Mouse (Mus musculus): Measurements from ENCODE around the gene Pdcd11. TPM values are rescaled to one million over a fixed set of nuclear protein-coding genes. Genes with fewer than 3 reads are reported as not detected.

Gene Pdcd11
- polyA plus RNA-seq, 1 experiment from 2014 or later = 10.9 TPM

GRCm38 (mm10) chr19:47176916-47177505 lies 86.4 kb downstream of the Pdcd11 start:
- ATAC-seq = no peak
- H3K4me2 ChIP-seq = no peak overlapping the region
- no peaks in the 10 kb centered on the region for H3K9me3 ChIP-seq (replicated peaks)
- no peak overlapping the region for H3K9ac ChIP-seq
- no peak overlapping the region for H3K4me3 ChIP-seq
- H3K27ac ChIP-seq = no peak overlapping the region
- H3K27me3 ChIP-seq (replicated peaks) = peaks cover 80% of the 10 kb centered on the region
- no peaks in the 10 kb centered on the region for H3K36me3 ChIP-seq
- peaks cover 9% of the 10 kb centered on the region; the same call in 1 of the 2 replicates for H3K4me1 ChIP-seq
- 56% methylated on average over 2 of the region's 2 CpGs for WGBS (ENCODE audit: insufficient replicate concordance)

- 15% methylated on average over 10 of the region's 10 CpGs for WGBS (ENCODE audit: insufficient replicate concordance)
- Histone ChIP-seq H3K4me1 (peaks cover 9% of the 10 kb centered on the region; the same call in 1 of the 2 replicates), H3K27me3 (replicated peaks) (peaks cover 82% of the 10 kb centered on the region), H3K4me2 (peak overlapping the region; percentile 79), H3K36me3 (no peaks in the 10 kb centered on the region), H3K4me3 (peak overlapping the region; percentile 59), H3K9me3 (replicated peaks) (no peaks in the 10 kb centered on the region), H3K27ac (no peak overlapping the region), H3K9ac (no peak overlapping the region)
- no peak for ATAC-seq
Observed at GRCm38 (mm10) chr19:47178001-47178400, 87.4 kb downstream of the Pdcd11 start.

- H3K27ac ChIP-seq = no peak within 1 kb of the TSS
Observed at GRCm38 (mm10) chr19:47178431-47179271, 88.1 kb downstream of the Pdcd11 start, which contains the start of gene Neurl1a. Gene Neurl1a, plus strand, starts transcription at chr19:47178820.

GRCm38 (mm10) chr19:47179272-47179809 lies 88.8 kb downstream of the Pdcd11 start:
- H3K4me3 ChIP-seq = peak overlapping the region; percentile 59
- H3K36me3 ChIP-seq = no peaks in the 10 kb centered on the region
- ATAC-seq = no peak
- peak overlapping the region; percentile 79 for H3K4me2 ChIP-seq
- no peaks in the 10 kb centered on the region for H3K9me3 ChIP-seq (replicated peaks)
- WGBS (ENCODE audit: insufficient replicate concordance) = 2% methylated on average over 33 of the region's 42 CpGs
- peaks cover 9% of the 10 kb centered on the region; the same call in 1 of the 2 replicates for H3K4me1 ChIP-seq
- peaks cover 86% of the 10 kb centered on the region for H3K27me3 ChIP-seq (replicated peaks)
- peak overlapping the region; percentile 38; the same call in 1 of the 2 replicates for H3K9ac ChIP-seq
- no peak overlapping the region for H3K27ac ChIP-seq

More at GRCm38 (mm10) chr19:47178431-47179271, 88.1 kb downstream of the Pdcd11 start, which contains the start of gene Neurl1a:
- H3K27me3 ChIP-seq (replicated peaks) = peaks cover 82% of the 10 kb centered on the region
- peaks cover 9% of the 10 kb centered on the region; the same call in 1 of the 2 replicates for H3K4me1 ChIP-seq
- H3K9me3 ChIP-seq (replicated peaks) = no peaks in the 10 kb centered on the region
- peak within 1 kb of the TSS; percentile 38; the same call in 1 of the 2 replicates for H3K9ac ChIP-seq
- peak; percentile 27; the same call in 1 of the 2 replicates for ATAC-seq
- no peaks in the 10 kb centered on the region for H3K36me3 ChIP-seq
- peak within 1 kb of the TSS; percentile 59 for H3K4me3 ChIP-seq
- H3K4me2 ChIP-seq = peak within 1 kb of the TSS; percentile 79
- WGBS (ENCODE audit: insufficient replicate concordance) = under 1% methylated on average over 82 of the region's 98 CpGs

- H3K9me3 ChIP-seq (replicated peaks) = no peaks in the 10 kb centered on the region
- no peaks in the 10 kb centered on the region for H3K36me3 ChIP-seq
- peaks cover 9% of the 10 kb centered on the region; the same call in 1 of the 2 replicates for H3K4me1 ChIP-seq
- H3K27me3 ChIP-seq (replicated peaks) = peaks cover 87% of the 10 kb centered on the region
- no peak overlapping the region for H3K27ac ChIP-seq
- WGBS (ENCODE audit: insufficient replicate concordance) = 18% methylated on average over 8 of the region's 8 CpGs
- H3K9ac ChIP-seq = no peak overlapping the region
- ATAC-seq = no peak
- no peak overlapping the region for H3K4me3 ChIP-seq
- peak overlapping the region; percentile 79; the same call in 1 of the 2 replicates for H3K4me2 ChIP-seq
Observed at GRCm38 (mm10) chr19:47180011-47180410, 89.4 kb downstream of the Pdcd11 start.

Other genes starting within 250 kb of the Pdcd11 start
- gene Ina, start 76.1 kb upstream of the Pdcd11 start, polyA plus RNA-seq (2016; fragmentation: Nextera tagmentation; extraction: Ambion mirVana) = 0.11 and 0.12 TPM in 2 replicates
- 67.1 and 78.5 TPM in 2 replicates for gene Nt5c2, start 75.6 kb upstream of the Pdcd11 start, polyA plus RNA-seq (2016; fragmentation: Nextera tagmentation; extraction: Ambion mirVana)
- 19.0 and 20.0 TPM in 2 replicates for gene Pcgf6, start 39.9 kb upstream of the Pdcd11 start, polyA plus RNA-seq (2016; fragmentation: Nextera tagmentation; extraction: Ambion mirVana)
- gene Taf5, start 23.0 kb upstream of the Pdcd11 start, polyA plus RNA-seq (2016; fragmentation: Nextera tagmentation; extraction: Ambion mirVana) = 9.5 and 10.1 TPM in 2 replicates
- gene Usmg5, start 121 bp upstream of the Pdcd11 start, polyA plus RNA-seq (2016; fragmentation: Nextera tagmentation; extraction: Ambion mirVana) = 984 and 997 TPM in 2 replicates
- 1.9 and 2.4 TPM in 2 replicates for gene Calhm2, start 47.5 kb downstream of the Pdcd11 start, polyA plus RNA-seq (2016; fragmentation: Nextera tagmentation; extraction: Ambion mirVana)
- not detected in 2 replicates for gene Calhm1, start 53.5 kb downstream of the Pdcd11 start, polyA plus RNA-seq (2016; fragmentation: Nextera tagmentation; extraction: Ambion mirVana)
- not detected in 2 replicates for gene Calhm3, start 67.0 kb downstream of the Pdcd11 start, polyA plus RNA-seq (2016; fragmentation: Nextera tagmentation; extraction: Ambion mirVana)
- 2.2 and 2.6 TPM in 2 replicates for gene Neurl1a, start 88.1 kb downstream of the Pdcd11 start, polyA plus RNA-seq (2016; fragmentation: Nextera tagmentation; extraction: Ambion mirVana)

All from liver, embryonic 12.5 days (tissue).